Mouse (Mus musculus): ENCODE measurements around the gene Kcnc2.
"Not testable (repeated sequence)": the region's sequence is repeated elsewhere in the genome, so short reads cannot be mapped to it uniquely, and the experiment has no call there.

The Kcnc2 gene

DNA sequence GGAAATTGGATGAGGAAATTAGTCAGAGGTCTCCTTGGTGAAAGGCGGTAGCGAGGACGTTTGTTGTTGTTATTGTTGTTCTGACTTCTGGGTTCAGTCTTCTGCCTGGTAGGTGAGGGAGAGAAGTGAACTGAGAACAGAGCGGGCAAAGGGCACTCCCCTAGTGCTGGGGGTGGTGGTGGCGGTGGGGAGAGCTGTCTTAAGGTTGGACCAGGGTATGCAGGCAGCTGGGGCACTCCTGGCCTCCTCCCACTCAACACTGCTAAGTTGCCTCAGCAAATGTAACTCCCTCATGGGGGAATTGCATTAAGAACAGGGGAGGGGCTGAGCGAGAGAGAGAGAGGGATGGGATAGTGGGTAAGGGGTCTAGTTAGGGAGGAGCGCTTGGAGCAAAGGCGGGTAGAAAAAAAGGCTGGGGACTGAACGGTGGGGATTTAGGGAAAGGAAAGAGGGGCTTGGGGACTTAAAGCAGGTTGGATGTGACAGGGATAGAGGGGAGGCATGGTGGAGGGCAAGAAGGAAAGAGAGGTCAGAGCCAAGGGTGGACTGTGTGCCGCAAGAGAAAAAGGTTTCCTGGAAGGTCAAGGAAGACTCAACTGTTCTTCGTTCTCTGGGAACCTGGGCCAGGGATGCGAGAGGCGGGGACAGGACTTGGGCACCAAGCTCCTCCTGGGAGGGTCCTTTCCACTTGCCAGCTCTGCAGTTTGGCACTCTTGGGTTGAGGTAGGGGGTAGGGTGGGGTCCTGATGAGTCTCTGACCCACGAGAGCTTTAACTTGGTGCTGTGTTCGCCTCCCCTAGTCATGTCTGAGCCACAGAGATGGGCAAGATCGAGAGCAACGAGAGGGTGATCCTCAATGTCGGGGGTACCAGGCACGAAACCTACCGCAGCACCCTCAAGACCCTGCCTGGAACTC is at the start of gene Kcnc2:
TSS of gene Kcnc2 (plus strand) at position 235 of the 916 bp plus-strand sequence.
- DNase-seq = no peak

DNA sequence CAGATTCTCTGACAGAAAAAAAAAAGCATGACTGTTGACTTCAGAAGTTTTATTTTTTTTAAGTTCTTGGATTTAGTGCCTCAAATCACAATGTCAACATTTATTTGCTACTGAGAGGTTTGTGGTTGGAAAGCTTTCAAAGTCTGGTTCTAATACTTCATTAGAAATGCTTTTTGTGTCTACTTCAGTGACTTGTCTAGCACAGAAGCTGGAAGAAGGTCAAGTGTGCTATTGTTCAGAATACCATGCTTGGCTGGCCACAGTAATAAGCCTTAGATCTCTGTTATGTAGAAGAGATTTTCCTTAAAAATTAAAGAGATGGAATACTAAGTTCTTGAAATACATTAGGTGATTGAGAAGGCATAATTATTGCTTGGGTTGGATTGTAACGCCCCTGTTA is 43.8 kb upstream of the Kcnc2 start:
- DNase-seq = no peak

DNA sequence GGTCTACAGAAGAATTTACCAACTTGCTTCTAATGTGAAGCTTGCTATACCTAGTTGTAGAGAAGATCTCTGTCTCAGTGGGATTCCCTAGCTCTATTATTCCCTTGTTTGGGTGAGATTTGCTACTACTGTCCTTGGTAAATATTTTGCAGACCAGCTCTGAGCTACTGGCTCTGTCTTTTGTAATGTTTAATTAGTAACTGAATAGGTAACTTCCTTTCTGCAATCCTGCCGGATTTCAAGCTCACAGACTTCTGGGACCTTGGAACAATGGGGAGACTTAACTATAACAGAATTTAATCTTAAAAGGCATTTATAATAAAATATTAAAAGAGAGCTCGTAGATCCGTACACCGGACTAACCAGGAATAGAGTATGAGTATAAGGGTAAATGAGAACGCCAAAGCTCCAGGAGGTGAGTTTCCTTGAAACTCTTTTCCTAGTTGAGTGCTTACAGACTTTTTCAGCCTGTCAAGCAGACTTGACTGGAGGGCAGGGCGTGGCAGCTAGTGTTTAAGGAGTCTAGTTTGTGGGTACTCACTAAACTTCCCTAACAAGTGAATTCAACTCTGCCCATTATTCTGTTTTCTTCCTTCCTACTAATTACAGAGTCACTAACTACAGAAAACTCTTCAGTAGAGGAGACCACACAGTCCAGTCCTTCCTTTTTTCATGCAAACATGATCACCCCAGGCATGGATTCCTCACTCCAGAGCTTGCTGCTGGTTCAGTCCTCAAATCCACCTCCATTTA is 41.7 kb upstream of the Kcnc2 start:
- not testable (repeated sequence) for DNase-seq

DNA sequence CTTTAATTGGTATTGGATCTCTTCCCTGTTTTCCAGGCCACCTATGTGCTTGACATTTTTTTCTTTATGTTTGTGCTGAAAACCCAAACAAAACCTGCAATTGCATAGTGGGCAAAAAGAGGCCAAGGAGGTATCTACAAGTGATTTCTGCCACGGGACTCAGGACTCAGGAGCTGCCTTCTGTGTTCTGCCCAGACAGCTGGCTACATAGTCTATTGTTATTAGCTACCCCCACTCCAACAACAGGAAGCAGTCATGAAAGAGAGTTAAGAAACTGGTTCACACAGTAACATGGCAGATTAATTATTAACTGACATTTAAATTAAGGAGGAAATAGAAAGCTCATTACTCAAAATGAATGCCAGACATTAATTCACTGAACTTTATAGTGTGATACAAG is 38.2 kb upstream of the Kcnc2 start:
- not testable (repeated sequence) for DNase-seq

DNA sequence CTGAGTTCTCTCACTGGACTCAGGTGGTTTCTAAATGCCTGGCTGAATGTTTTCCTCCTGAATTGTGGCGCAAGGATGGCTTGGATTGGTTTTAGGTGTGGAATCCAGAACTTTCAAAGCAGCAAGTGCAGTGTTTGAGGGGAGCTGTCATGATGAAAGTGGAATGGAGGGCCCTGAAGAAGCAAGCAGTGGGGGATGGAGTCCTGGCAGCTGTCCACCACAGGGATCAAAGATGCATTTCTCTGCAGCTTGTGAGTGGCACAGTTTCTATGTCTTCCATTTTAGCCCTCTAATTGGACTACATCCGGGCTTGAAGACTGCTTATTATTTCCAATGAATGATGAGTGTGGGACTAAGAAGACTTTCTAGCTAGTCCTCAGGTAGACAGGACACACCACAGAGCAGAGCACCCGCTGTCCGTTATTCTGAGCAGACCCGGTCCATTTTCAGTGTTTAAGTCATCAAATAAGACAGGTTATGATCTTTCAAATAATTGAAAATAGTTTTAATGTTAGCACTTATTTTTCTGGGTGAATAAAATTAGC is 35.5 kb upstream of the Kcnc2 start:
- DNase-seq = not testable (repeated sequence)

DNA sequence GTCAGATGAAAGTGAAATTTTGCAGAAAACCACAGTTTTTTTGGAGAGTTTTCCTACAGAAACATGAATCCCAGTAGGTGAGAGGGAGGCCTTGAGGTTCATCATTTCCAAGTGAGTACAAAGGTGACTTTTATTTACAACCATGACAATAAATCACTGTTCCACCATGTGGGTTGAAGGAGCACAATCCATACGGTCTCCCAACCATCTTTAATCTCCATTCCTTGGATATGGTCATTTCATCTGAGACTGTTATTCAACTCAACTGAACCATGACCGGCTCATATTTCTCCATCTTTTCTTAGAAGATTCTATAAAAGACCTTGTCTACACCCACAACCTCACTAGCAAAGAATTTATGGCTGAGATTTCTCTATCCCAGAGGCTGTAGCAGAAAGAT is 22.6 kb upstream of the Kcnc2 start:
- no peak for DNase-seq

DNA sequence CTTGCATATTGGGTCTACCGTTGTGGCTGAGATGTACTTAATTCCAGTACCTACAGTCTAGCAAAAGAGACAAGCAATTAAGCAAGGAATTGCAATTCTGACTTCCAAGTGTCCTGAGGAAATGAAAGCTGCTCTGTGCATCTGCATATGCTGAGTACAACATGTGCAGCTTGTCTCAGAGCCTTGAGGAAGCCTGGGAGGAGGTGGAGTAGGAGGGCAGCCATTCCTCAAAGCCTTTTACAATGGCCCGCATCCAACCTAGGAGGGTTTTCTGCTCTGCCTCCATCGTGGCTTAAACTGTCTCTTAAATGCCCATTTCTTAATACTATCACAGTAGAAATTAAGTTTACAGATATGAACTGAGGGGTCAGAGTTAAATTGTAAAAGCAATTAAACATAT is 7.5 kb upstream of the Kcnc2 start:
- no peak for DNase-seq

DNA sequence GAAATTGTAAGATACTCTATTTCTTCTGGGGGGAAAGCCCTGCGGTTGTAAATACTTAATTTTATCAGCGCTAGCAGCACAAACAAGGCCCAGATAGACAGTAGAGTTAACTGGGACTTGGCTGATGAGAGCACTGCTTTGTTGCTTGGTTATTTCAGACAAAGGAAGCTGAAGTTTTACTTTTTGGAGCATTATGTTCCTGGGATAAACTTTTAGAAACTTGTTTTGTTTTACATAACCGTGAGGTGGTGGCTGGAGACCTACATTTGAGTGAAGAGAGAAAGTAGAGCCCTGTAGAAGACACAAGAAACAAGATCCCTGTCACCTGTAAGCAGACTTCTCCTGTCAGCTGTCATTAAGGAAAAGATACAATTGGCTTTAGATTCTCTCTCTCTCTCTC is 1.4 kb upstream of the Kcnc2 start:
- no peak for DNase-seq

DNA sequence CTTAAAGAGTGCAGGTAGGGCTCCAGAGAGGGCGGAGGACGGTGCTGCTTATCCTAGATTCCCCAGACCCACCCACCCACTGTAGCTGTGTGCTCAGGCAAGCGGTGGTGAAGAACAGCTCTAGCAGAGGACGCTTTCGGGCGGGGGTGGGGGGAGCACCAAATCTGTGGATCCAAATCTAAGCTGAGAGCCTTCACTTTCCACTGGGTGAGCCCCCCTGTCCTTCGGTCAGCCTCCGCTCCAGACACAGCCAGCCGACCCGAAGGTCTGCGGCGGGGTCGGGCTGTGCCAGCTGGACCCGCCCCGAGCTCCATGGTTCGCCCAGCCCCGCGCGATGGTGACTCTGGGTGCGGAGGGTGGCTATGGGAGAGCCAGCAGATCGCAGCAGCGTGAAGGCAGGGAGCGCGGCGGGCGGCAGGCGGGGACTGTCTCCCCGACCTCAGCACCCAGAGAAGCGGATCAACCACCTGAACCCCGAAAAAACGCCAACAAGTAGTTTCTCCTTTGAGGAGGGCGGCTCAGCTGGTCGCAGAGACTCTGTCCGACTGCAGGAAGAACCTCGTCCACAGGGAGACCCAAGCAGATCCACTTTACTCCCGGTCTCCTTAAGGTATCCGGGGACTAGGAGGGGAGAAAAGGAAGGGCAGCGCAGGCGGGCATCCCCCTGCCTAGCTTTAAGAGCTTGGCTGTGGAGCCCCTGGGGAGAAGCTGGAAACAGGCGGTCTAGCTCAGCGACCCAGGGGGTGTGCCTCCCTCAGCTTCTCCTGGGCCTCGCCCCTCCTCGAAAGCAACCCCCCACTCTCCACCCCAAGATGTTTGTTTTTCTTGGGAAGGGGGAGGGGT is 761 bp upstream of the Kcnc2 start:
- DNase-seq = no peak

DNA sequence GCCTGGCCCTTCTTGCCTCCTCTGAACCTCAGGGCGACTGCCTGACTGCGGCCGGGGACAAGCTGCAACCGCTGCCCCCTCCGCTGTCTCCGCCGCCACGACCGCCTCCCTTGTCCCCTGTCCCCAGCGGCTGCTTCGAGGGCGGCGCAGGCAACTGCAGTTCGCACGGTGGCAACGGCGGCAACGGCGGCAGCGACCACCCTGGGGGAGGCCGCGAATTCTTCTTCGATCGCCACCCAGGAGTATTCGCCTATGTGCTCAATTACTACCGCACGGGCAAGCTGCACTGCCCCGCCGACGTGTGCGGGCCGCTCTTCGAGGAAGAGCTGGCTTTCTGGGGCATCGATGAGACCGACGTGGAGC is 863 bp downstream of the Kcnc2 start:
- DNase-seq = no peak

DNA sequence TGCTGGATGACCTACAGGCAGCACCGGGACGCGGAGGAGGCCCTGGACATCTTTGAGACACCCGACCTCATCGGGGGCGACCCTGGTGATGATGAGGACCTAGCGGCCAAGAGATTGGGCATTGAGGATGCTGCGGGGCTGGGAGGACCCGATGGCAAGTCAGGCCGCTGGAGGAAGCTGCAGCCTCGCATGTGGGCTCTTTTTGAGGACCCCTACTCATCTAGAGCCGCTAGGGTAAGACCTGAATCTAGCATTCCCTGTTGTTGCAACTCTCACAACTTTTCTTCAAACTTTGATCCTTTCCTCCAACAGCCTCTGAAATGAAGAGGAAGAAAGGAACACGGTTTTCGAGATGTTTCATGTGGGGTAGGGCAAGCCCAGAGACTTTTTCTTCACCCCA is 1.2 kb downstream of the Kcnc2 start:
- no peak for DNase-seq

DNA sequence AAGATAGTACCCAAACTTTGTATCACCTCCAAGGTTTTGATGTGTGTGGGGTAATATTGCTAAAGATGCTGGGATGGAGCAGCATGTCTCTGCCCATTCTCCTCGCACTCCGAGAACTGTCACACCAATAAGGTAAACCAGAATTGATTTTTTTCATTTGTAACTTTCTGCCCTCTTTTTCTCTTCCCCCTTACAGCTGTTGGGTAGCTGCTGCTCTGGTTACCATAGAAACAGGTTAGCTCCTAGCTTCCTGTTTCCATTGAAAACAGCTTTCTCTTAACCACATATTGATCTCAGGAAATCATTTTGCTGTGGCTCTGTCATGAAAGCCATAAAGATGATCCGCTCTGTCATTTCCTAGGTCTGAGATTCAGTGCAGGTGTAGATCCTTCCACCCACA is 7.1 kb downstream of the Kcnc2 start:
- DNase-seq = no peak

DNA sequence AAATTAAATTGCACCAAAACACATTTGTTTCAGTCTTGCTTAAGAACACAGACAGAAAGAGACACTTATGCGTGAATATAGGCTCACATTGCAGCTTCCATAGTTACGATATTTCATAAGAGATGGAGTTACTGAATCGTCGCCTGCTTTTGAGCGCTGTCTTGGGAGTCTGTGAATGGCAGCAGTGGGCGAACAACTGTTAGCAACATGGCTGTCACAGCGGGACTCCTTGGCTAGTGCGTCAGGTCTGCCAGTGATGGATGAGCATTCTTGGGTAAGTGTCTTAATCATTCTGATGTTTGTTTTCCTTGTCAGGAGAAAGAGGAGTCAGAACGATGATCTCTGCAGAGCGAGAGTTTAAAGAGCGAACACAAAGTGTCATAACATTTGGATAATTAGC is 44.2 kb downstream of the Kcnc2 start:
- DNase-seq = no peak

DNA sequence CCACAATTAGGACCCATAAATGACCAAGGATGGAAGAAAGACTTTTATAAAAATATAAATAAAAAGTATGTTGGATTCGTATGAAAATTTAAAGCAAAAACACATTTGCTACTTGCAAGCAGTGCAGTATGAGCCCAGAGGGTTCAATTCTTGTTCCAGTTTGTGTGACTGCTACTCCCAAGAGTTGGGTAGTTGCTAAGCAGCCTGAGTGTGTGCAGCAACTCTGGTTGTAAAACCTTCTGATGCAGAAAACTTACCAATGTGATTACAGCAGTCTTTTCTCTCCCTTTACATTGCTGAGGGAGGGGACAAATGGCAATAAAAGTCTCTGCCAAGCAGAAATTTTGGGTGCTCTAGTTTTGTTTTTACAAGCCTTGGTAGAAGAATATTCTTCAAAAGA is 46.9 kb downstream of the Kcnc2 start:
- DNase-seq = no peak

DNA sequence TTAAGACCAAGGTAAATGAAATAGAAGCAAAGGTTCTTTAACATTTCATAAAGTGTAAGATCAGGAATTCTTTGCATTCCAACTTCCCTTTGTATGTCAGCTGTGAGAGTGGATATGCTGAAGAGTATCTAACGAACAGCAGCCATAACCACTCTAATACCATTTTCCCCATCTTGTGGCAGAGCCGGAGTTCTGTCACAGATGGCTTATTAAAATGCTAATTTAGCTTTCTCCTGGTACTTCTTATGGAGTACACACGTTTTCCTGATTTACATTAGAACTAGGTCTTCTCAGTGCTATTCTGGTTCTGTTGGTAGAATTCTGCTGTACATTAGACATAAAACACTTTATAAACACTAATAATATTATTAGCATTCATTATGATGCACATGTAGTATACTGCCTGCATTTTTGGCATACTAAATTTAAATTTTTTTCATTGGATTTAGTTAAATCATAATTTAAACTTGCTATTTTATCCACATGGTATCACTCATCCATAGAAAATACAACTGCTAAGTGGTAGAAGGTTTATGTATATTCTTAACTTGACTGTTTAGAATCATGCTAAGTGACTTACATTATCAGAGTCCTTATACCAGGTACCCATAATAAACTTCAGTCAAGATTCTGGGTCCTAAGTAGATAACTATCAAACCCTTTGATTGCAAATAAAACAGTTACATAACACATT is 86.9 kb downstream of the Kcnc2 start:
- no peak for DNase-seq

DNA sequence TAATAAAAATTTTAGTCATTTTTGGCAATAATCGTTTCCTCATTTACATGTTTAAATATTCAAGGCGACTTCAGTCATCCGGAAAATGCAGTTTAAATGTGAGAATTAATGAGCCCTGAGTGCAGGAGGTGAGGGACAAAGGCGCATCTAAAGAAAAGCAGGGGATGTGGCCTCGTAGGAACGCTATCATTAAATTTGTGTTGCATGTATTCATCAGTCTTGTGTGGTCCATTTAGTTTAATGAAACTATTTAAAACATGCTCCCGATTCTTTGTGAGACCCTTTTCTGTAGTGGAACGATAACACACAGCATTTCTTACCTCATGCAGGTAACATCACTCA is 87.4 kb downstream of the Kcnc2 start:
- DNase-seq = no peak

DNA sequence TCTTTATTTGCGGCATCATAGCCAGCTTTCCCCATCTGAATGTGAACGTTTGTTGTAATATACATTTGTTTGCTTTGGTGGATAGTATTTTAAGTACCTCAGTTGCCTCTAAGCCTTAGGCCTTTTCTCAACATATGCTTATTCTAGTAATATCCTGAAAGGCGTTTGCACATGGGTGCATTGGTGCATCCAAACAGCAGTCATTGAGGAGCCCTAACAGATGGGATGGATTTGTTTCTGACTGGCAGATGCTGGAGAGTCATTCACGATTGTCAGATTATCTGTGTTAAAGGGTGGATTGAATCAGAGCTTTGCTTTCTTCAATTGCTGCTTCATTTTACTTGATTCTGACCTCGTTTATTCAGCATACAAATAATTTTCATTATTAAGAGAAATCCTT is 89.8 kb downstream of the Kcnc2 start:
- no peak for DNase-seq

DNA sequence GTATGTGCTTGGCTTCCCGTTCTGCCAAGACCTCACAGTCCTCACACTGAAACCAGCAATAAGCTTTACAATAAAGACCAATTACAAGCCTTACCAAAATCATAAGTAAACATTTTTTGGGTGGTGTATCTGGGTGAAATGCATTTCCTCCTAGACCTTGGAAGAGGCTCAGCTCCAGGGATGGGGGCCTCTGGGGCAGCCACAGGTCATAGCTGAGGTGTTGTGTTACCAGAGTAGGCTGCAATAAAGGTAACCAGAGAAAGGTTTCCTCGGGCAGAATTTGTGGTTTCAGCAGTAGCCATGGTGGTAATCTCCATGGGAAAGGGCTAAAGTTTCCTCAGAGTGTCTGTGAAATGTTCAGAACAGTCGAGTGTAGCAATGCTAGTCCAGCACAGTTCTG is 97.4 kb downstream of the Kcnc2 start:
- DNase-seq = no peak

DNA sequence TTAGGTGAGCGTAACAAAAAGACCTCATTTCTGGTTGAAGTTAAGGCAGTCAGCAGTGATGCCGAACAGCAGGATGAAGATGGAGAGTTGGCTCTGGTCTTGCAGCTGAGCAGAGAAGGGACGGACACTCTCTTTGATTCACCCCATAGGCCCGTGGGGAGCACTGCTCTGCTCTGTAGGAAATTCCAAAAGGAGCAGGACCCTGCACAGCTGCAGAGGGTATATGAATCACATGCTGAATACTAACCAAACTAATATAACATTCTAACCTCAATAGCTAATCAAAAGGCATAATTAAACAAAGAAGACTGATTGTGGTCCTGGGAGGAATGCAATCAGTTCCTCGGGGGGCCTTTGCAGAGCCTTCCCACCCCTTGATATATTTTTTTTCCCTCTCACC is 106.2 kb downstream of the Kcnc2 start:
- DNase-seq = no peak

DNA sequence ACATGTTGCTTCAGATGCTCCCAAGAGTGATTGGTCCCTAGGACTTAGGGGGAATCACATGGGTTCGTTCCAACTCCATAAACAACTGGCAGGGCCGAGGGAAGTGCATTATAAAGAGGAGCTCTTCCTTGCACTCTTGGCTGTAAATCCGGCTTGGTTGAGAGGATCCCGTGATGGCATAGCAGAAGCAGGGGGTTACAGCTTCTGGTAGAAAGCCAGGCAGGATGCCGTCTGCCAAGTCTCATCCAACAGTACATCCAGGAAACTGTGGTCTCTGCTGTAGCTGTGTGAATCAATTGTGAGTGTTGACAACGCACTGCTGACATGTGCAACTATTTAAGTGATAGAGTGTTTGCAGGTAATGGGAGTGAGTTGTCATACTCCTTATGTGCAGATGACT is 107.5 kb downstream of the Kcnc2 start:
- DNase-seq = no peak

DNA sequence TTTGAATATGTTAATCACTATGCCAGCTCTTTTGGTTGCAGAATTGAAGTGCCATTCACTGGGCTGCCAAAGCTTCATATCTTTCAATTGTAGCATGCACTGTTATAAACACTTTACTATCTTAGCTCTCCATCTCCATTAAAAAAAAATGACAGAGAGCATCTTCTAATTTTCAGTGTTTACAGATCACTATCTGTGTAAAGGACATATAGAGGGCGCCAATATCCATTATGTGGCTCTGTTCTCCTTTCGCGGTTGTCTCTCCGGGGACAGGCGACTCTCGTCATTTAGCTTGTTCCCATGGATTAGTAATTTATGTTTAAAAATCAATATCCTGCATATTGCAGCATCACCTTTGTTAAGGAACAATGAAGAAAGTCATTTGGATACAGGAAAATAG is 109.7 kb downstream of the Kcnc2 start:
- no peak for DNase-seq

DNA sequence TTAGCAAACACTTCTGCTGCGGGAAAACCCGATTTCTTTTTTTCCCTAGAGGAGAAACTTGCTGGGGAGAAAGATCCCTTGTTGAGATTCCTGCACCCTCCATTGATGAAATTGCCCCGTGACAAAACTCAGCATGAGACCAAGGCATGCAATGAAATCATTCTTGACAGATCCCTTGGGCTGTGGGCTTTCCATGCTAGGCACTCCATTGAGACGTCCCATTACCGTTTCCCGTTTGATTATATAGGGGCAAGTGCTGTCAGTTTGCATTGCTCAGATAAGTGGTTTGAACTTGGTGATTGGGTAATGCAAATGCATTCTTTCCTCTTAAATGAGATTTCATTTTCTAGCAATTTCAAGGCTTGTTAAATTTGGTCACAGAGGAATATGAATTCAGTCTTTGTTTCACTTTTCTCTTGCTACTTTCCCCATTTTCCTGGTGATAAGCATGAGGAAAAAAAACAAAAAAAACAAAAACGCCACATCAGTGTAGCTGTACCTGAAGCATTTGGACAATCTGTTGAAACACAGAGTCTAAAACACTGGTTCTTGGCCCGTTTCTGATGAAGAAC is 123.6 kb downstream of the Kcnc2 start:
- DNase-seq = no peak

Data from thymus, postnatal 25 days (tissue).